Mouse (Mus musculus) liver, embryonic 14.5 days (tissue): ENCODE data around the gene Plxdc2. TPM values are rescaled to one million over a fixed set of nuclear protein-coding genes. Genes with fewer than 3 reads are reported as not detected.

Experiments
- ATAC-seq: fragments of 200-750 bp; cut with Nextera tagmentation; 2 replicates; pipeline ENCODE4 v1.8.0; 2017; ENCODE audit warnings: moderate number of reproducible peaks, mild to moderate bottlenecking, moderate library complexity; ENCODE audit not compliant: insufficient read depth
- DNase-seq, 3 experiments: peaks; one replicate each; pipeline ENCODE4 v3.0.0-alpha.2; 2012 to 2013; ENCODE audit warnings: low read depth in 3 of 3, low spot score in 3 of 3
- H3K27ac ChIP-seq: fragments of 300-500 bp; sonication (generic); 2 replicates; pipeline ENCODE4 v1.5.1; 2014; ENCODE audit warnings: moderate library complexity, mild to moderate bottlenecking, control low read depth, inconsistent platforms
- H3K27me3 ChIP-seq: fragments of 300-500 bp; sonication (generic); 2 replicates; pipeline ENCODE4 v1.6.1; 2014; ENCODE audit warnings: mild to moderate bottlenecking, low read length, moderate library complexity; ENCODE audit not compliant: control insufficient read depth, insufficient read depth
- H3K36me3 ChIP-seq: fragments of 300-500 bp; sonication (generic); replicated peaks from 2 replicates; pipeline ENCODE4 v1.6.1; 2014; ENCODE audit warnings: low read depth; ENCODE audit not compliant: control insufficient read depth, insufficient read depth
- H3K4me1 ChIP-seq, 2 experiments: fragments of 200-500 bp in 1 of 2; fragments of 300-500 bp in 1 of 2; sonication (generic) in 1 of 2; replicated peaks; 2 replicates each; pipeline ENCODE4 v1.6.1; 2012 to 2014; ENCODE audit warnings: antibody characterized with exemption in 1 of 2, inconsistent platforms in 1 of 2, low read length in 1 of 2; ENCODE audit not compliant: control insufficient read depth in 2 of 2, insufficient read depth in 2 of 2
- H3K4me2 ChIP-seq: fragments of 300-500 bp; sonication (generic); 2 replicates; pipeline ENCODE4 v1.6.1; 2014; ENCODE audit warnings: low read depth, mild to moderate bottlenecking, control low read depth, moderate library complexity
- H3K4me3 ChIP-seq, 2 experiments: fragments of 200-500 bp in 1 of 2; fragments of 300-500 bp in 1 of 2; sonication (generic) in 1 of 2; 2 replicates each; pipeline ENCODE4 v1.5.1; 2012 to 2014; ENCODE audit warnings: low read depth in 2 of 2, low read length in 2 of 2, mild to moderate bottlenecking in 2 of 2, control low read depth in 1 of 2, inconsistent platforms in 1 of 2, moderate library complexity in 1 of 2; ENCODE audit not compliant: insufficient read depth in 1 of 2
- H3K9ac ChIP-seq: fragments of 300-500 bp; sonication (generic); replicated peaks from 2 replicates; pipeline ENCODE4 v1.6.1; 2014; ENCODE audit warnings: mild to moderate bottlenecking, control low read depth, moderate library complexity
- H3K9me3 ChIP-seq: fragments of 300-500 bp; sonication (generic); 2 replicates; pipeline ENCODE4 v1.6.1; 2016; ENCODE audit warnings: low read length, mixed read lengths; ENCODE audit not compliant: control insufficient read depth
- CTCF ChIP-seq: IDR thresholded peaks from 2 replicates; pipeline ENCODE4 v1.5.1; 2016; ENCODE audit warnings: antibody characterized with exemption, low read depth, control low read depth
- EP300 ChIP-seq: IDR thresholded peaks from 2 replicates; pipeline ENCODE4 v1.6.1; 2016; ENCODE audit warnings: antibody characterized with exemption, low read depth
- WGBS: fragments of 180-500 bp; shearing (Covaris S2); extraction: QIAGEN DNeasy Blood & Tissue Kit; methylation state at CpG from one replicate; pipeline ENCODE4 v1.1.7; 2014; ENCODE audit not compliant: insufficient replicate concordance; 5-methylcytosine and 5-hydroxymethylcytosine counted together
- polyA plus RNA-seq, 2 experiments: library from polyadenylated mRNA; depleted of rRNA in 1 of 2; stranded (reverse) in 1 of 2; unstranded in 1 of 2; fragments of >200 nt; fragmentation: Nextera tagmentation in 1 of 2; extraction: Ambion mirVana in 1 of 2; gene quantifications; 2 replicates each; pipeline versions ENCODE4 v1.2.1 to v1.2.3; 2012 to 2014

Plxdc2 gene
- polyA plus RNA-seq, 2 experiments = 0.40 to 1.1 TPM

DNA sequence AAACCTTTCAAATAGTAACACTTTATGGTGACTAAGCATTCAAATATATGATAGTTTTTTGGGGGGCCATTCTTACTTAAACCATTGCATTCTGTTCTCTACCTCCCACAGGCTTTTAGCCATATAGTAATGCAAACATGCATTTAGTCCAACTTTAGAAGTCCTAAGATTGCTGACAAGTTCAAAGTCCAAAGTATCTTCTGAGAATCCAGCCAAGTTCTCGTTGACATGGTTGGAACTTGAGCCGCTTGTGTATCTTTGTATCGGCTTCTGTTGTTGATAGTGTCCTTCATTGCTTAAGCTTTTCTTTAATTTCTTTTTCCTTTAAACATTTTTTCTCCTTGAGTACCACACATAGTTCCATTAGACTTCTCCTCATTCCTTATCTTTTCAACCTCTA is 286.0 kb downstream of the Plxdc2 start:
- no peak overlapping the region for H3K27ac ChIP-seq
- H3K4me3 ChIP-seq = no peak overlapping the region
- H3K9me3 ChIP-seq = no peaks in the 10 kb centered on the region
- no peak overlapping the region for H3K9ac ChIP-seq
- H3K36me3 ChIP-seq = no peaks in the 10 kb centered on the region
- DNase-seq = no peak
- TF ChIP-seq EP300 (no peak), CTCF (no peak)
- 64% methylated on average over 3 of the region's 3 CpGs for WGBS
- H3K4me2 ChIP-seq = no peak overlapping the region
- ATAC-seq = no peak
- no peaks in the 10 kb centered on the region for H3K27me3 ChIP-seq
- H3K4me1 ChIP-seq = no peaks in the 10 kb centered on the region

DNA sequence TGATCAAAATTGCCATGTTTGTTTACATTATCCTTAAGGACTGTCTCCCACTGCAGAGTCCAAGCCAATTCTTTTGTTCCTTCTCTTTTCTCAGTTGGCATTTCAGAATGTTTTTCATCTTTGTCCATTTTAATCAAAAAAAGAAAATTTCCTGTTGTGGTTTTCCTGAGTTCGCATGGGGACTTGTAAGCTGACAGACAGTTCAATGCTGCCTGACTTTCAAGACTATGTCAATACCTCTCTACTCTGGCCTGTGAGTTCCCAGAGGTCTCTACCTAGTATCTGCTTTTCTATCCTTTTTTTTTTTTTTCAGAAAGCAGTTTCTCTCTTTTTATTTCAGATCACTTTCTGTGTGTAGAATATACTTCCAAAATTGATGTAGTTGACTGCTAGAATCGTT is 295.6 kb downstream of the Plxdc2 start:
- ATAC-seq = no peak
- no peak overlapping the region for H3K4me2 ChIP-seq
- H3K27ac ChIP-seq = no peak overlapping the region
- no peaks in the 10 kb centered on the region for H3K9me3 ChIP-seq
- no peak for DNase-seq
- H3K9ac ChIP-seq = no peak overlapping the region
- no peaks in the 10 kb centered on the region for H3K36me3 ChIP-seq
- 41% methylated on average over 2 of the region's 2 CpGs for WGBS
- H3K4me1 ChIP-seq = no peaks in the 10 kb centered on the region
- H3K27me3 ChIP-seq = no peaks in the 10 kb centered on the region
- H3K4me3 ChIP-seq = no peak overlapping the region
- no peak for TF ChIP-seq EP300
- no peak for TF ChIP-seq CTCF

DNA sequence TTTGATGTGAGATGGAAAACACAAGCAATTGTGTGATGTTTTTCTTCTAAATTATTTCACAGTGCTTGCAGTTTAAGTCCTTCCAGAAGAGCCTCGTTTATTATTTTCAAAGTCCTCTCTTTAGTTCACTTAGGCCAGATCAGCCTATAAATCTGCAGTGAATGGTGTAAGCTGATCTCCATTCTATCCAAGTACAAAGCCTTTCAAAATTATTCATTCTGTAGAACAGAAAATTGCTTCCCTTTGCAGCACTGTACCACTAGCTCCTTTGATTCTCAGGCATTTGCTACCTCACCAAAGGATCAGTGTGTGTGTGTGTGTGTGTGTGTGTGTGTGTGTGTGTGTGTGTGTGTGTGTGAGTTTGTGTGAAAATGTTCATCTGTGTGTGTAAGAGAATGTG is 308.4 kb downstream of the Plxdc2 start:
- no peak overlapping the region for H3K4me3 ChIP-seq
- ATAC-seq = no peak
- H3K27ac ChIP-seq = no peak overlapping the region
- no peak for TF ChIP-seq CTCF
- no peaks in the 10 kb centered on the region for H3K4me1 ChIP-seq
- DNase-seq = no peak
- H3K4me2 ChIP-seq = no peak overlapping the region
- H3K9ac ChIP-seq = no peak overlapping the region
- 45% methylated on average over 1 of the region's 1 CpGs for WGBS
- no peaks in the 10 kb centered on the region for H3K27me3 ChIP-seq
- no peaks in the 10 kb centered on the region for H3K36me3 ChIP-seq
- no peaks in the 10 kb centered on the region for H3K9me3 ChIP-seq

DNA sequence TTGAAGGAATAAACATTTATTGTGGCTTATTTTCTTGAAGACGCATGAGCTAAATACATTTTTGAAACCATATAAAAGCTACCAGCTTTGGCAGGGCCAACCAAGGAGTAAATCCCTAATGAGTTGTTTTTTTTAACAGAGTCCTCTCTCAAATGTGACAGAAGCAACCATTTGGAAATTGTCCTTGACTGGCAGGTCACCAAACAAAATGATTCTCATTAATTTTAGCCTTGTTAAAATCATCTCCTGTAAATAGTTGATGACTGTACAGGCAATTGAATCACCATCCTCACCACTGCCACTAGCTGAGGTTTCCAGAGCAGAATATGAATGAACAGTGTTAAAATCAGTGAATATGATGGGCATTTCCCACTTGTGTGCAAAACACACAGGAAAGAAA is 312.3 kb downstream of the Plxdc2 start:
- Histone ChIP-seq H3K27me3 (no peaks in the 10 kb centered on the region), H3K4me3 (no peak overlapping the region), H3K27ac (no peak overlapping the region), H3K36me3 (no peaks in the 10 kb centered on the region), H3K9ac (no peak overlapping the region), H3K4me2 (no peak overlapping the region), H3K9me3 (no peaks in the 10 kb centered on the region), H3K4me1 (no peaks in the 10 kb centered on the region)
- no peak for TF ChIP-seq EP300
- no peak for TF ChIP-seq CTCF
- DNase-seq (no peak), ATAC-seq (no peak)
- WGBS = 71% methylated on average over 1 of the region's 1 CpGs

DNA sequence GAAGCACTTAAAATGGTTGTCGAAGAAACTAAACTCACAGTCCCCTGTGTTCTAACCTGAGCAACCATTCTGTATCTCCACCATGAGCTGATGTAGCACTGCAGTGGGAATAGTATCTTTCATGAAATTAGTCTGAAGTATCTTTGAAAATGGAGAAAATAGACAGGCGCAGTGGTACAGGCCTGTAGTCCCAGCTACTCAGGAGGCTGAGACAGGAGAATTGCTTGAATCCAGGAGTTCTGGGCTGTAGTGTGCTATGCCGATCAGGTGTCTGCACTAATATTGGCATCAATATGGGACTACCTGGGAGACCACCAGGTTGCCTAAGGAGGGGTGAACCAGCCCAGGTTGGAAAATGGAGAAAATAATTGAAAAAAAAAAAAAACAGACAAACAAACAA is 326.8 kb downstream of the Plxdc2 start:
- Histone ChIP-seq H3K4me2 (no peak overlapping the region), H3K9ac (no peak overlapping the region), H3K27ac (no peak overlapping the region), H3K36me3 (no peaks in the 10 kb centered on the region), H3K27me3 (no peaks in the 10 kb centered on the region), H3K9me3 (no peaks in the 10 kb centered on the region), H3K4me1 (no peaks in the 10 kb centered on the region), H3K4me3 (no peak overlapping the region)
- WGBS = 78% methylated on average over 3 of the region's 3 CpGs
- peak in 1 of 3 experiments; percentile 3 for DNase-seq
- TF ChIP-seq CTCF = no peak
- TF ChIP-seq EP300 = no peak
- ATAC-seq = no peak

DNA sequence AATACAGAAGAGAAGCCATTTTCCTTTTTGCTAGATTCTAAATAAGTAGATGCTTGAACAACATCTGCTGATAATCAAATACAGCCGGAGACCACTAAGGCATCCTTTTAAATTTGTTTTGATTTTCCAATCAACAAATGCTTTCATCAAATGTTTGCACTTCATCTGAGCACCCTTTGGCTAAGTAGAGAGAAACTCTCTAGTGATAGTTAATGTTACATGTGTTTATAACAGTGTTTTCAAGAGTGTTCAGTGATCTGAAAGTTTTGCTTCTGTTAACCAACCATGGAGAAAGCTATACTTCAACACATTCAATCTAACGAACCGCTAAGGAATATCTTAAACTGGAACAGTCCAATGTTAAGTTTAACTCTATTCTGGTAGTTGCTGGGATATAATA is 327.6 kb downstream of the Plxdc2 start:
- no peaks in the 10 kb centered on the region for H3K9me3 ChIP-seq
- H3K36me3 ChIP-seq = no peaks in the 10 kb centered on the region
- no peak overlapping the region for H3K4me2 ChIP-seq
- TF ChIP-seq CTCF (no peak), EP300 (no peak)
- 62% methylated on average over 3 of the region's 3 CpGs for WGBS
- no peak overlapping the region for H3K27ac ChIP-seq
- H3K27me3 ChIP-seq = no peaks in the 10 kb centered on the region
- H3K4me1 ChIP-seq = no peaks in the 10 kb centered on the region
- no peak overlapping the region for H3K4me3 ChIP-seq
- DNase-seq = no peak
- no peak overlapping the region for H3K9ac ChIP-seq
- no peak for ATAC-seq
